Mouse (Mus musculus) liver, postnatal 0 days (tissue): ENCODE data around the gene Kdm1a.

Experiments
- CTCF ChIP-seq: sonication (generic); IDR thresholded peaks from 2 replicates; pipeline ENCODE4 v1.5.1; 2016; ENCODE audit warnings: antibody characterized with exemption, low read depth
- EP300 ChIP-seq: IDR thresholded peaks from 2 replicates; pipeline ENCODE4 v1.6.1; 2016; ENCODE audit warnings: antibody characterized with exemption, low read depth, mild to moderate bottlenecking

- no peak for TF ChIP-seq CTCF
- no peak for TF ChIP-seq EP300
Measured at GRCm38 (mm10) chr4:136595221-136595620, 7.3 kb downstream of the Kdm1a start.
